Mouse (Mus musculus): ENCODE measurements at regions not wholly inside any gene's neighbourhood (a gene's known extent, or its start where the extent isn't known, plus 50 kb on each side); places are given as distances from the start of the nearest gene placed in this dataset.
"Not testable (repeated sequence)": the region's sequence is repeated elsewhere in the genome, so short reads cannot be mapped to it uniquely, and the experiment has no call there.

GRCm38 (mm10) chr1:184170926-184171325 lies 136.8 kb upstream of the 1700056E22Rik start:
- DNase-seq: no peak
- intact Hi-C loops (cut with DNase I): no loop called here

- intact Hi-C loops (cut with DNase I): no loop called here
- DNase-seq: no peak
Measured at GRCm38 (mm10) chr1:184169967-184170366, 135.9 kb upstream of the 1700056E22Rik start.

- intact Hi-C loops (cut with DNase I): no loop called here
- no peak for DNase-seq
Measured at GRCm38 (mm10) chr1:184169034-184169783, 135.1 kb upstream of the 1700056E22Rik start.

GRCm38 (mm10) chr1:184166951-184167350 lies 132.8 kb upstream of the 1700056E22Rik start:
- no peak for DNase-seq
- intact Hi-C loops (cut with DNase I): no loop called here

GRCm38 (mm10) chr1:184162526-184162925 lies 128.4 kb upstream of the 1700056E22Rik start:
- intact Hi-C loops (cut with DNase I); DNase-seq: not testable (repeated sequence)

- DNase-seq: no peak
- intact Hi-C loops (cut with DNase I): no loop called here
Measured at GRCm38 (mm10) chr1:184147713-184148112, 113.6 kb upstream of the 1700056E22Rik start.

- intact Hi-C loops (cut with DNase I): no loop called here
- DNase-seq: no peak
Measured at GRCm38 (mm10) chr1:184142974-184143373, 108.9 kb upstream of the 1700056E22Rik start.

- intact Hi-C loops (cut with DNase I): no loop called here
Measured at GRCm38 (mm10) chr1:184140486-184140885, 106.4 kb upstream of the 1700056E22Rik start.

GRCm38 (mm10) chr1:184140082-184140481 lies 106.0 kb upstream of the 1700056E22Rik start:
- no peak for DNase-seq
- intact Hi-C loops (cut with DNase I): no loop called here

More at GRCm38 (mm10) chr1:184140486-184140885, 106.4 kb upstream of the 1700056E22Rik start:
- no peak for DNase-seq

GRCm38 (mm10) chr1:184138661-184139060 lies 104.6 kb upstream of the 1700056E22Rik start:
- intact Hi-C loops (cut with DNase I): no loop called here
- no peak for DNase-seq

DNA sequence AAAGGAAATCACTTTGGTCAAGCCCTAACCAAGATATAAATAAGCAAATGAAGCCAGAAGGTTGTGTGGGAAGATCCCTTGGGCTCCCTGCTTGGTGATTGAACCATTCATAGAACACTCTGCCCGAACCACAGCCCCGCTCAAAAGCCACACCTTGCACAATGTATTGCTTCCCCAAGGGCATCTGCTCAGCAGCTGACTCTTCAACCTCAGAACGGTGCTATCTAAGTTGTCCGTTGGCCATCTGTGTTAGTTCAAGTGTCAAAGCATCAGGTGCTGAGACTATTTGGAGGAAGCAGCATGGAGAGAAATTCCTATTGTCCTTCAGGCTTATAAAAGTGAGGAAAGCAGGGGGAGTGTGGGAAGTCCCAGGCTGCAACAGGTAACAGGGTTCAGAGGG lies 96.8 kb upstream of the 1700056E22Rik start:
- no peak for DNase-seq
- intact Hi-C loops (cut with DNase I): no loop called here

DNA sequence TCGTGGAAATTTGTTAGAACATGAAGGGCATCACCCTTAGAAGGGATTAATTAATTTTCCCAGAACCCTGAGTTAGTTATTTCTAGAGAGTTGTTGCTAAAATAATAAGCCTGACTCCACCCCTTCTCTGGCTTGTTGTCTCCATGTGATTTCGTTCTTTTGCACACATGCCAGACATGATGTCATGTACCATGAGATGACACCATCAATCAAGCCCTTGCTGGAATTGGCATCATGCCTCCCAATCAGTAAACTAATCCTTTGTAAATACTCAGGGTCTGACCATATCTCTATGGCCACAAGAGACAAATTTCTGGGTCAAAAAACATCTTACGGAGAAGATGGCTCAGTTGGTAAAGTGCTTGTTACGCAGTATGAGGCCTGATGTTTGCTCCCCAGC lies 93.2 kb upstream of the 1700056E22Rik start:
- intact Hi-C loops (cut with DNase I): no loop called here
- DNase-seq: no peak

GRCm38 (mm10) chr1:184126909-184127308 lies 92.8 kb upstream of the 1700056E22Rik start:
- intact Hi-C loops (cut with DNase I): no loop called here
- no peak for DNase-seq

Data from gastrocnemius, postnatal 36 days (tissue).